Mouse (Mus musculus) cerebellum, adult 18-20 months (tissue): ENCODE measurements around the gene Fcmr.

Experiments used
- DNase-seq, 2 experiments: peaks; one replicate each; pipeline ENCODE4 v3.0.0; 2021

The Fcmr gene

DNA sequence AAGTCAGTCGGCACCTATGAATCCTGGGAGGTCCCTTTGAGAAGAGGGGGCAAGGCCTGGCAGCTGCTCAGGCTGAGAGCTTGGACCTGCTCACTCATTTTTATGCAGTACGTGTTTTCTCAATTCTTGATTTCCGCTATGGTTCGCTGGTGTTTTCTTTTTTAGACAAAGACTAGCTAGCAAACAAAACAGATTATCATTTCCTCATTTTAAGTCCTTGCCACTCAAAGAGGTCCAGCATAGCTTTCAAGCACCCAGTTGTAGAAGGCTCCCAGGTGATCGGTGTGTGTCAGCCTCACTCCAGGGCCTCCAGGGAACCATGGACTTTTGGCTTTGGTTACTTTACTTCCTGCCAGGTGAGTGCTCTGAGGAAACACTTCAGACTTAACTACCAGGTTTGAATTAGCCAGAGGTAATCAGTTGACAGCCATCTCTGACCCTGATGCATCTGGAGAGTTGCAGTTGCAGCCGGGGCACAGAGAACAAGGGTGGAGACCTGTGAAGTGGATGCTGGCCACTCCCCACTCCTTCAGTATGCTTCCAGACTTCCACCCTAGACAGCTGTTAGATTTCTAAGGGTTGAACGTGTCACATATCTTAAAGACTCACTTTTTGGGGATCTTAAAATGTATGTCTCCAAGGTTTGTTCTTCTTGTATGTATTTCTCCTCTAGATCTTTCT lies at the start of gene Fcmr:
Gene Fcmr (plus strand): TSS at position 129 of the 681 bp plus-strand sequence.
- no peak for DNase-seq

GRCm38 (mm10) chr1:130819737-130820136 lies 45.7 kb upstream of the Fcmr start:
- DNase-seq = no peak

DNA sequence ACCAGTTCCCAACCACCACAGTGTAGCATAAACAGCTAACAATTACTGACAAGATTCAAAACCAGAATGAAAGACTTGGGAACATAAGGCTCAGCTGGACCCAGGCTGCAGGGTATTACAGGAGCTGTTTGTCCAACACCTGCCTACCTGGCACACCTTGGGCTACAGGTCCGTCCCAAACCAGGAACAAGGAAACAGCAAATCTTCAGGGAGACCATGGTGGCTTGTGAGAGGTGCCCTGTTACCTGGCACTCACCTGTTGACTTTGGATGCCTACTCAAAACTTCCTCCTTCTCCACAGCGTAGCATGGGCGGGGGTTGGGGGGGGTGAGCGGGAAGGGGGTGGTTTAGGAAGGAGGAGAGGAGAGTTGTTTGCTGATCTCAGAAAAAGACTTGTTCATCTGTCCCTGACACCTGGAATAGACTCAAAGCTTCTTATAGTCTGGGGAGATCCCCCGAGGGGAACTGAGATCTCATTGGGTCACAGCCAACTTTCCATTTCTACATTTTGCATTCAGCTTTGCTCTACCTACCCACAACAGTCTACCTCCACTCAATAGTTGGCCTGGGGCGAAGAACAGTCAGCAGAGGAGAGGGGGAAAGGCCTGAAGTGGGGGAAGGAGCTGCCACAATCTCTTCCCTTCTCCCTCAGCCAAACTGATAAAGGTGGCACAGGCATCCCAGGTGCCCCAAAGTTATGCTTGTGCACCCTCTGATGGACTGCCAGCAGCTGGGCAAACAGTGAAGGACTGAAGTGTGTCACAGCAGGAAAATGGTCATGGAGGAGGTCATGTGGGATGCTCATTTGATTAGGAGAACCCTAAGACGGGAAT lies 44.9 kb upstream of the Fcmr start:
- DNase-seq = no peak

- DNase-seq = no peak
These were observed 44.4 kb upstream of the Fcmr start for GRCm38 (mm10) chr1:130821149-130821471.

DNA sequence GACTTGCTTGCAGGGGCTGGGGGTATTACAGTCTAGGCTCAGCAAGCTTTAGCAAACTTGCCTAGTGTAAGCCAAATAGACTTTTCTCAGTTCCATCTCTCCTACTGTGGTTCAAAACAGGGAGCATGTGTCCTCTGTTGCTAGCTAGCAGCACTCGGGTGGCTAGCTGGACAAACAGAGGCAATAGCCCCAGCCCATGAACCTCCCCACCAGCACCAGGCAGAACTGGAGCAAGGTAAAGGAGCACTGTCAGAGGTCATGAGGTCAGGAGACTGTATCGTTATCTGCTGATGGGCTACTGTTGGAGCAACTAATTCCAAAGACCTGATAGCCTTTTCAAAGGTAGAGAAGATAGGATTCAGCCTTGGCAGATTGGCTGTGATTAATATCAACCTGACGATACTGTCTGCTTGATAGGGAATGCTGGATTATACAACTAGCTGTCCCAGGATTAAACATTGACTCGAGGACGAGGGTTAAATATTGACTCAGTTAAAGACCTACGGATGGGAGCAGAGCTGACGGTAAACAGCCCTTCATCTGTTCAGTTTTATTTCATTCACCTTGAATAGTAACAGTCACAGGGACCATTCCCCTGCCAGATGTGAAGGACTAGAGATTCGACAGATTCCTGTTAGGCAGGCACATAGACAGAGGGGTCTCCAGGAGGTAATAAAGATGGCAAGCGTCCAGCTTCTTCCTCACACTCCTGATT lies 43.4 kb upstream of the Fcmr start:
- no peak for DNase-seq

GRCm38 (mm10) chr1:130826448-130826847 lies 39.0 kb upstream of the Fcmr start, which contains the start of gene Pigr:
TSS of gene Pigr (plus strand) at chr1:130826684.
- no peak for DNase-seq

- DNase-seq = peak; percentile 13 to 16
These were observed 36.8 kb upstream of the Fcmr start for GRCm38 (mm10) chr1:130828656-130829055.

- DNase-seq = no peak
These were observed 35.3 kb upstream of the Fcmr start for GRCm38 (mm10) chr1:130829906-130830830.

- DNase-seq = no peak
These were observed 33.0 kb upstream of the Fcmr start for GRCm38 (mm10) chr1:130832230-130833149.

GRCm38 (mm10) chr1:130835161-130835936 lies 30.1 kb upstream of the Fcmr start:
- DNase-seq = peak; percentile 43 to 49

DNA sequence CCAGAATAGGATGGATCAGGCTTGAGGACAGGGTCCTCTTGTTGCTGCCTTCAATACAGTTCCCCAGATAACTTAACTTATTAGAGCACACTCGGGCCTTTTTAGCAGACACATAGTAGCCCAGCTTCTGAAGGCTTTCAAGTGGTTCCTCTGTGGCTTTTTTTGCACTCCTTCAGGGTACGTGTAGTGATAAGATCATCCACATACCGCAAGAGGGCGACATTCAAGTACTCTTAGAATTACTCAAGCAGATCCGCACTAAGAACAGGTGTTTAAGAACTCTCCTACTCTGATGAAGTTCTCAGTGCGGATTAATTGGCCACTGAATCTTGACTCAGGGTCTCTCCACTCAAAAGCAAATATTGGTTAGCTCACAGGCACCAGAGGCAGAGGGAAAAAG lies 27.2 kb upstream of the Fcmr start:
- DNase-seq = no peak

DNA sequence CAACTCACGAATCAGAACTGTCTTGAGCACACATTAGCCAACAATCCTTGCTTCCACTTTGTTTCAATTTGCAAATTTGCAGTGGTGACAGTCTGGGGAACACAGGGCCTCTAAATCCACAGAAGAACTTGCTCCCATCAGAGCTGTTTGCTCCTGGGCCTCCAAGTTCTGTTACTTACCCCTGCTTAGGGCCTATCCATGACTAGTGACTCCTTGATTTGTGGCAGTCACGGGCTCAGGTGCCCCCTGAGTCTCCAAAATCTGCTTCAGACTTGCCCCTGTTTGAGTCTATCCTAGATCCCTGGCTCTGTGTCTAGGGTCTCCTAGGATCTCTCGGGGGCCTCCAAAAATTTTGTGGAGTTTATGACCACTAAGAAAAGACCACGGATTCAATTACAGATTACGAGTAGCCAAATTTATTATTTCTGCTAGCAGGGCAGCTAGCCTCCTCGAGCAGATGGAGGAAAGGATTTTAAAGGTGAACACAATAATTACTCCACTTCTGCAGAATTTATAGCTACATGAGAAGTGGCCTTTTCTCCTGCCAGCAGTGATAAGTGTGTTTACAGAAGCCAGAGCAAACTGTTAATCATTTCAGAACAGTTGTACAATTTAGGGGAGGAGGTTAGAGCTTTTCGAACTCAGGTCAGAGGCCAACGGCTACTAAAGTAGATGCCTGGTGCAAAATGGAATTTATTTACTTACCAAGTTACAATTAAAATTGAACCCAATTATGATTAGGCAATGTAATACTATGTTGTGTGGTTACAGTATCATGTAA lies 24.7 kb upstream of the Fcmr start:
- no peak for DNase-seq

DNA sequence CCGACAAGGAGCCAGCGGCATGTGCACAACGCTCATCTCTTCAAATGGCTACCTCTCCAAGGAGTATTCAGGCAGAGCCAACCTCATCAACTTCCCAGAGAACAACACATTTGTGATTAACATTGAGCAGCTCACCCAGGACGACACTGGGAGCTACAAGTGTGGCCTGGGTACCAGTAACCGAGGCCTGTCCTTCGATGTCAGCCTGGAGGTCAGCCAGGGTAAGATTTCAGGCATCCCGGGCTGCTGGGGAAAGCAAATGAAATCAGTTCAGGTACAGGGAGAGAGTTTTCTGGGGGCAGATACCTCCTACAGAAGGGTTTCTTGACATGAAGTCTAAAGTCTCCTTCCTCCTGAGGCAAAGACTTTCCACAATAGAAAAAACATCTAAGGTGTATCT lies 23.8 kb upstream of the Fcmr start:
- DNase-seq = no peak

DNA sequence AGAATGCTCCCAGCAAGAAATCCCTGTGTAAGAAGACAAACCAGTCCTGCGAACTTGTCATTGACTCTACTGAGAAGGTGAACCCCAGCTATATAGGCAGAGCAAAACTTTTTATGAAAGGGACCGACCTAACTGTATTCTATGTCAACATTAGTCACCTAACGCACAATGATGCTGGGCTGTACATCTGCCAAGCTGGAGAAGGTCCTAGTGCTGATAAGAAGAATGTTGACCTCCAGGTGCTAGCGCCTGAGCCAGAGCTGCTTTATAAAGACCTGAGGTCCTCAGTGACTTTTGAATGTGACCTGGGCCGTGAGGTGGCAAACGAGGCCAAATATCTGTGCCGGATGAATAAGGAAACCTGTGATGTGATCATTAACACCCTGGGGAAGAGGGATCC lies 21.0 kb upstream of the Fcmr start:
- DNase-seq = no peak

- DNase-seq = no peak
These were observed 15.8 kb upstream of the Fcmr start for GRCm38 (mm10) chr1:130849530-130850214.

DNA sequence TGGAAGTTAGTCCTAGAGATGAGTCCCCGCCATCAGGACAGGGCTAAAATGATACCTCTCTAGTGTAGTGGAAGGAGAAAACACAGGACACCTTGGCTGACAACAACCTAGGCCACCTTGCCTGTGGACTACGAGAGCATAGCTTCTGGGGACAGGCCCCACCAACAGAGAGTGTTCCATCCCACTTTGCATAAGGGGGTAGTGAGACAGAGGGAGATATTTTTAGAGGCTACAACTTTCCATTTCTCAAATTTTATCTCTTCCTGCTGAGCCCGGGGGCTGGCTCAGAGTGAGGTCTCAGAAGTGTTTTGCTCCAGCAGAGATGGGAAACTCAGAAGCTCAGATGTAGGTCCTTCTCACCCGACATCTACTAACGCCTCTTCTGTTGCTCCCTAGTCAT lies 15.1 kb upstream of the Fcmr start:
- DNase-seq = no peak

DNA sequence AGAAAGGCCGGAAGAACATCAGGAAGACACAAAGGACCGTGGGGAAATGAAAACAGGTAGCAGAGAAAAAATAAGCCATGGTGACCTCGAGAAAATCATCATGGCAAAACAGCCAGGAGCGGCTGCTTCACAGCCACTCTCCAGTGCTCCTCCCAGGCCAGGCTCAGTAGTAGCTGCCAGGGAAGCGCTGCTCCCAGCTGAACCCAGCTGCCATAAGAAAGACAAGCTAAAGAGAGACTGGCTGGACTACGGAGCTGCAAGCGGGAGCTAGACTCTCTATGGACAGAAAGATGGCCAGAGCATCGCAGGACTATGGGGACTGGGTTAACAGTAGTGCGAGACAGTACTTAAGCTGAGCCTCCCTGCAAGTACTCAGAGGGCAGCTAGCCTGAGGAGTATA lies 10.7 kb upstream of the Fcmr start:
- DNase-seq = no peak

- DNase-seq = no peak
These were observed 9.7 kb upstream of the Fcmr start for GRCm38 (mm10) chr1:130855723-130856122.

DNA sequence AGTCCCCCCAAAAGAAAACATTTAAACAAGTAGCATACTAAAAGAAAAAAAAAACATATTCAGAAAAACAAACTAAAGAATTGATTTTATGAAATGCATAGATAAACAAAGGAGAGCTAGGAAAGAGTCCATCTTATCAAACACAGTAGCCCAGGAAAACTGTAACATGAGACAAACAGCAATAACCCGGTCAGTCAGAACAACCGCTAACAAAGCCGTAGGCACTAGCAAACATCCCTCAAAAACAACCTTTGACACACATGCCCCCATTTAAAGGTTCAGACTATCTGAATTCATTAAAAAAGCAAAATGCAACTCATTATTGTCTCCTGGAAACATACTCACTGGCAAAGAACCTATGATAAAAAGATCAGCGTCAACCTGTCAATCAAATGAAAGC lies 8.0 kb upstream of the Fcmr start:
- no peak for DNase-seq
